Mouse (Mus musculus) neural tube, embryonic 13.5 days (tissue): ENCODE results near the gene Haus6. TPM values are rescaled to one million over a fixed set of nuclear protein-coding genes. Genes with fewer than 3 reads are reported as not detected.
"Not testable (repeated sequence)": the region's sequence is repeated elsewhere in the genome, so short reads cannot be mapped to it uniquely, and the experiment has no call there.

ENCODE experiments used
- ATAC-seq: fragments of 200-750 bp; cut with Nextera tagmentation; 2 replicates; pipeline ENCODE4 v1.8.0; 2017; ENCODE audit warnings: low read depth, mild to moderate bottlenecking, moderate TSS enrichment, moderate library complexity
- H3K27ac ChIP-seq: fragments of 300-500 bp; sonication (generic); replicated peaks from 2 replicates; pipeline ENCODE4 v1.5.1; 2015; ENCODE audit warnings: moderate library complexity, mild to moderate bottlenecking, inconsistent platforms
- H3K27me3 ChIP-seq: fragments of 300-500 bp; sonication (generic); 2 replicates; pipeline ENCODE4 v1.6.1; 2015; ENCODE audit warnings: mild to moderate bottlenecking, inconsistent platforms
- H3K36me3 ChIP-seq: fragments of 300-500 bp; sonication (generic); 2 replicates; pipeline ENCODE4 v1.6.1; 2015; ENCODE audit warnings: mild to moderate bottlenecking, inconsistent platforms
- H3K4me1 ChIP-seq: fragments of 300-500 bp; sonication (generic); replicated peaks from 2 replicates; pipeline ENCODE4 v1.6.1; 2015; ENCODE audit warnings: inconsistent platforms
- H3K4me2 ChIP-seq: fragments of 300-500 bp; sonication (generic); 2 replicates; pipeline ENCODE4 v1.6.1; 2015; ENCODE audit warnings: inconsistent platforms, mild to moderate bottlenecking, moderate library complexity
- H3K4me3 ChIP-seq: fragments of 300-500 bp; sonication (generic); 2 replicates; pipeline ENCODE4 v1.5.1; 2015; ENCODE audit warnings: mild to moderate bottlenecking, inconsistent platforms
- H3K9ac ChIP-seq: fragments of 300-500 bp; sonication (generic); 2 replicates; pipeline ENCODE4 v1.6.1; 2015; ENCODE audit warnings: moderate library complexity, mild to moderate bottlenecking, inconsistent platforms
- H3K9me3 ChIP-seq: fragments of 300-500 bp; sonication (generic); 2 replicates; pipeline ENCODE4 v1.6.1; 2016; ENCODE audit warnings: inconsistent platforms
- WGBS: fragments of 180-500 bp; shearing (Covaris S2); methylation state at CpG from one replicate; pipeline ENCODE4 v1.1.7; 2015; 5-methylcytosine and 5-hydroxymethylcytosine counted together
- polyA plus RNA-seq: library from polyadenylated mRNA; unstranded; fragments of >200 nt; fragmentation: Nextera tagmentation; extraction: Ambion mirVana; gene quantifications from 2 replicates; pipeline ENCODE4 v1.2.1, GENCODE M21; 2015

The Haus6 gene
- polyA plus RNA-seq: 7.8 and 8.4 TPM in 2 replicates

GRCm38 (mm10) chr4:86611524-86612288 is at the start of gene Haus6:
Haus6 (minus strand) TSS chr4:86612055.
- Histone ChIP-seq H3K9me3 (no peaks in the 10 kb centered on the region), H3K4me1 (peaks cover 25% of the 10 kb centered on the region), H3K4me3 (peak within 1 kb of the TSS; percentile 86), H3K27ac (peak within 1 kb of the TSS; percentile 74), H3K36me3 (no peaks in the 10 kb centered on the region), H3K27me3 (no peaks in the 10 kb centered on the region), H3K4me2 (peak within 1 kb of the TSS; percentile 95), H3K9ac (peak within 1 kb of the TSS; percentile 82)
- under 1% methylated on average over 59 of the region's 59 CpGs for WGBS
- ATAC-seq: peak; percentile 100

- 96% methylated on average over 12 of the region's 12 CpGs for WGBS
- H3K27me3 ChIP-seq: no peaks in the 10 kb centered on the region
- H3K4me2 ChIP-seq: no peak overlapping the region
- no peak for ATAC-seq
- H3K9ac ChIP-seq: no peak overlapping the region
- H3K27ac ChIP-seq: no peak overlapping the region
- H3K36me3 ChIP-seq: peaks cover 62% of the 10 kb centered on the region
- no peak overlapping the region for H3K4me3 ChIP-seq
- H3K9me3 ChIP-seq: no peaks in the 10 kb centered on the region
- H3K4me1 ChIP-seq: no peaks in the 10 kb centered on the region
Observed at GRCm38 (mm10) chr4:86657176-86657575, 45.3 kb upstream of the Haus6 start.

- not testable (repeated sequence) for H3K27ac ChIP-seq
- H3K36me3 ChIP-seq: peaks cover 55% of the 10 kb centered on the region
- 92% methylated on average over 8 of the region's 8 CpGs for WGBS
Observed at GRCm38 (mm10) chr4:86656410-86656809, 44.6 kb upstream of the Haus6 start.

GRCm38 (mm10) chr4:86651686-86652384 is 40.0 kb upstream of the Haus6 start:
- Histone ChIP-seq H3K27ac (no peak overlapping the region), H3K4me2 (no peak overlapping the region), H3K4me3 (no peak overlapping the region), H3K27me3 (no peaks in the 10 kb centered on the region), H3K9me3 (no peaks in the 10 kb centered on the region), H3K36me3 (peaks cover 15% of the 10 kb centered on the region), H3K9ac (no peak overlapping the region), H3K4me1 (no peaks in the 10 kb centered on the region)
- WGBS: 75% methylated on average over 10 of the region's 10 CpGs
- no peak for ATAC-seq

More at GRCm38 (mm10) chr4:86656410-86656809, 44.6 kb upstream of the Haus6 start:
- not testable (repeated sequence) for H3K9me3 ChIP-seq, H3K4me1 ChIP-seq, H3K9ac ChIP-seq, H3K4me2 ChIP-seq, ATAC-seq, H3K27me3 ChIP-seq, H3K4me3 ChIP-seq

- ATAC-seq, H3K9me3 ChIP-seq, H3K27ac ChIP-seq, H3K36me3 ChIP-seq, H3K27me3 ChIP-seq, H3K4me3 ChIP-seq, H3K4me1 ChIP-seq, H3K4me2 ChIP-seq, H3K9ac ChIP-seq: not testable (repeated sequence)
- 88% methylated on average over 10 of the region's 13 CpGs for WGBS
Observed at GRCm38 (mm10) chr4:86648394-86648793, 36.5 kb upstream of the Haus6 start.

- not testable (repeated sequence) for H3K27ac ChIP-seq, ATAC-seq
Observed at GRCm38 (mm10) chr4:86637561-86637960, 25.7 kb upstream of the Haus6 start.

GRCm38 (mm10) chr4:86634873-86635272 is 23.0 kb upstream of the Haus6 start:
- not testable (repeated sequence) for H3K36me3 ChIP-seq, H3K27me3 ChIP-seq, H3K27ac ChIP-seq, H3K4me1 ChIP-seq, ATAC-seq, H3K9me3 ChIP-seq, H3K4me2 ChIP-seq, H3K9ac ChIP-seq, H3K4me3 ChIP-seq

More at GRCm38 (mm10) chr4:86637561-86637960, 25.7 kb upstream of the Haus6 start:
- H3K9ac ChIP-seq, H3K4me3 ChIP-seq, H3K4me1 ChIP-seq, H3K9me3 ChIP-seq, H3K27me3 ChIP-seq, H3K4me2 ChIP-seq, H3K36me3 ChIP-seq: not testable (repeated sequence)
- WGBS: 86% methylated on average over 9 of the region's 9 CpGs

- H3K4me1 ChIP-seq, H3K27ac ChIP-seq, H3K9ac ChIP-seq, H3K27me3 ChIP-seq, H3K4me2 ChIP-seq, H3K4me3 ChIP-seq, H3K9me3 ChIP-seq, ATAC-seq, H3K36me3 ChIP-seq: not testable (repeated sequence)
Observed at GRCm38 (mm10) chr4:86634312-86634711, 22.5 kb upstream of the Haus6 start.

GRCm38 (mm10) chr4:86632556-86632955 is 20.7 kb upstream of the Haus6 start:
- not testable (repeated sequence) for H3K36me3 ChIP-seq, H3K27me3 ChIP-seq, ATAC-seq, H3K9ac ChIP-seq, H3K4me3 ChIP-seq, H3K4me2 ChIP-seq, H3K4me1 ChIP-seq, H3K27ac ChIP-seq, H3K9me3 ChIP-seq
- WGBS: 78% methylated on average over 5 of the region's 5 CpGs

GRCm38 (mm10) chr4:86631831-86632230 is 20.0 kb upstream of the Haus6 start:
- Histone ChIP-seq H3K4me1 (no peaks in the 10 kb centered on the region), H3K36me3 (no peaks in the 10 kb centered on the region), H3K27me3 (no peaks in the 10 kb centered on the region), H3K27ac (no peak overlapping the region), H3K4me2 (no peak overlapping the region), H3K9ac (no peak overlapping the region), H3K9me3 (no peaks in the 10 kb centered on the region), H3K4me3 (no peak overlapping the region)
- ATAC-seq: no peak
- WGBS: 62% methylated on average over 4 of the region's 4 CpGs

GRCm38 (mm10) chr4:86626496-86626895 is 14.6 kb upstream of the Haus6 start:
- H3K4me1 ChIP-seq, H3K9me3 ChIP-seq, H3K36me3 ChIP-seq, H3K9ac ChIP-seq, H3K4me3 ChIP-seq, H3K27ac ChIP-seq, H3K27me3 ChIP-seq, H3K4me2 ChIP-seq, ATAC-seq: not testable (repeated sequence)
- 91% methylated on average over 7 of the region's 7 CpGs for WGBS

GRCm38 (mm10) chr4:86625463-86625862 is 13.6 kb upstream of the Haus6 start:
- no peak overlapping the region for H3K9ac ChIP-seq
- H3K4me3 ChIP-seq: no peak overlapping the region
- no peak overlapping the region for H3K4me2 ChIP-seq
- ATAC-seq: no peak
- 86% methylated on average over 5 of the region's 5 CpGs for WGBS
- H3K27me3 ChIP-seq: no peaks in the 10 kb centered on the region
- H3K36me3 ChIP-seq: no peaks in the 10 kb centered on the region
- H3K9me3 ChIP-seq: no peaks in the 10 kb centered on the region
- no peak overlapping the region for H3K27ac ChIP-seq
- no peaks in the 10 kb centered on the region for H3K4me1 ChIP-seq
